ENCODE assay signal across 28 mouse cellular contexts in genomic region chr1:75635591-75635990, GRCm38 (mm10).
A peak's percentile ranks its signal among the peaks of the same experiment; 100 is the strongest.
DNase-seq lines count a peak whose midpoint lies in the region; ATAC-seq and TF ChIP-seq lines count a peak whose summit lies in the region.
"Had no signal": no experiment of that assay in that cellular context is flagged by ENCODE, and none has a peak within 500 bp of the region (broad histone marks: within the 10 kb centered on the region; RNA-seq: fewer than 3 reads in every experiment).

No protein-coding gene starts in this region.

- no peak overlapping the region for H3K4me2 ChIP-seq in forebrain, embryonic 11.5 days (ENCODE audit: low read depth, low read length, severe bottlenecking)
- no peak overlapping the region for H3K4me2 ChIP-seq in forebrain, embryonic 12.5 days
- H3K4me2 ChIP-seq in liver, embryonic 11.5 days = no peak overlapping the region
- H3K4me2 ChIP-seq: heart, embryonic 13.5 days; hindbrain, embryonic 14.5 days; limb, embryonic 13.5 days; liver, embryonic 13.5 days; midbrain, embryonic 15.5 days; neural tube, embryonic 12.5 days had no signal

- no peak overlapping the region for H3K9ac ChIP-seq in forebrain, embryonic 11.5 days (ENCODE audit: low read length)
- H3K9ac ChIP-seq in forebrain, embryonic 12.5 days = no peak overlapping the region
- no peak overlapping the region for H3K9ac ChIP-seq in liver, adult 2 months (ENCODE audit: low read depth, low read length)
- H3K9ac ChIP-seq in liver, embryonic 11.5 days (ENCODE audit: low read depth, low read length) = no peak overlapping the region
- H3K9ac ChIP-seq: forebrain, postnatal 0 days; heart, embryonic 13.5 days; hindbrain, embryonic 14.5 days; limb, embryonic 13.5 days; liver, embryonic 13.5 days; midbrain, embryonic 15.5 days; neural tube, embryonic 12.5 days had no signal

- H3K9me3 ChIP-seq in forebrain, embryonic 11.5 days (ENCODE audit: control insufficient read depth, low read length) = no peaks in the 10 kb centered on the region
- no peaks in the 10 kb centered on the region for H3K9me3 ChIP-seq in forebrain, embryonic 12.5 days
- H3K9me3 ChIP-seq in liver, embryonic 11.5 days (ENCODE audit: control insufficient read depth, low read length) = no peaks in the 10 kb centered on the region
- H3K9me3 ChIP-seq: forebrain, embryonic 10.5 days; heart, embryonic 13.5 days; limb, embryonic 13.5 days; liver, embryonic 13.5 days; midbrain, embryonic 15.5 days; neural tube, embryonic 12.5 days had no signal

- ATAC-seq in forebrain, embryonic 11.5 days (replicated peaks; ENCODE audit: low FRiP score) = no peak
- ATAC-seq in forebrain, embryonic 12.5 days (ENCODE audit: low FRiP score) = no peak
- ATAC-seq in liver, embryonic 11.5 days (replicated peaks; ENCODE audit: low FRiP score) = no peak
- ATAC-seq in erythroblast, adult 5-6 weeks (replicated peaks; ENCODE audit: low FRiP score, poor library complexity, severe bottlenecking) = no peak
- ATAC-seq: forebrain, postnatal 0 days; intestine, postnatal 0 days; lung, postnatal 0 days; midbrain, embryonic 15.5 days had no signal

- no peaks in the 10 kb centered on the region for H3K36me3 ChIP-seq in forebrain, embryonic 11.5 days (ENCODE audit: control insufficient read depth, insufficient read depth, low read length)
- H3K36me3 ChIP-seq in forebrain, embryonic 12.5 days (replicated peaks) = no peaks in the 10 kb centered on the region
- H3K36me3 ChIP-seq in liver, adult 2 months (ENCODE audit: control insufficient read depth, insufficient read depth, low read length) = no peaks in the 10 kb centered on the region
- no peaks in the 10 kb centered on the region for H3K36me3 ChIP-seq in liver, embryonic 11.5 days (ENCODE audit: control insufficient read depth, insufficient read depth, low read length)
- H3K36me3 ChIP-seq: forebrain, embryonic 10.5 days; heart, embryonic 13.5 days; limb, embryonic 13.5 days; liver, embryonic 13.5 days; midbrain, embryonic 15.5 days; neural tube, embryonic 12.5 days had no signal

- no peaks in the 10 kb centered on the region for H3K27me3 ChIP-seq in forebrain, embryonic 11.5 days (ENCODE audit: control insufficient read depth, insufficient read depth, low read length)
- H3K27me3 ChIP-seq in forebrain, embryonic 12.5 days = no peaks in the 10 kb centered on the region
- no peaks in the 10 kb centered on the region for H3K27me3 ChIP-seq in liver, adult 2 months (ENCODE audit: control insufficient read depth, insufficient read depth, low read length)
- H3K27me3 ChIP-seq in liver, embryonic 11.5 days (replicated peaks; ENCODE audit: control insufficient read depth, insufficient read depth, low read length) = no peaks in the 10 kb centered on the region
- H3K27me3 ChIP-seq: heart, embryonic 13.5 days; limb, embryonic 13.5 days; liver, embryonic 13.5 days; midbrain, embryonic 15.5 days; neural tube, embryonic 12.5 days had no signal

- peak; percentile 18 for DNase-seq in forebrain, embryonic 11.5 days (ENCODE audit: low spot score)
- peak; percentile 17 for DNase-seq in liver, adult 2 months (ENCODE audit: extremely low read depth, low read depth, low spot score)
- no peak for DNase-seq in liver, embryonic 11.5 days (ENCODE audit: low spot score)
- peak; percentile 13 for DNase-seq in adrenal gland, postnatal 10 days
- no peak for DNase-seq in layer of hippocampus, adult 2 months (ENCODE audit: low spot score in 2 of 2)
- DNase-seq: cerebellum, adult 8-10 months; cerebellum, postnatal 25 days; forebrain, postnatal 0 days; gastrocnemius, postnatal 10 days; heart, postnatal 10 days; kidney, postnatal 25 days; liver, embryonic 13.5 days; lung, adult 18-20 months; right cerebral cortex, adult 18-20 months; right cerebral cortex, postnatal 4 days; thymus, adult 18-20 months; thymus, postnatal 25 days had no signal

- H3K4me3 ChIP-seq in forebrain, embryonic 11.5 days (ENCODE audit: low read depth, low read length) = no peak overlapping the region
- H3K4me3 ChIP-seq in forebrain, embryonic 12.5 days (replicated peaks) = no peak overlapping the region
- no peak overlapping the region for H3K4me3 ChIP-seq in liver, adult 2 months (ENCODE audit: insufficient read depth, low read depth, low read length)
- H3K4me3 ChIP-seq in liver, embryonic 11.5 days (ENCODE audit: low read depth, low read length) = no peak overlapping the region
- no peak overlapping the region for H3K4me3 ChIP-seq in layer of hippocampus, adult 2 months
- H3K4me3 ChIP-seq: forebrain, embryonic 10.5 days; heart, embryonic 13.5 days; limb, embryonic 13.5 days; liver, embryonic 13.5 days; midbrain, embryonic 15.5 days; neural tube, embryonic 12.5 days had no signal

- no peaks in the 10 kb centered on the region for H3K79me2 ChIP-seq in liver, adult 2 months (ENCODE audit: control insufficient read depth, insufficient read depth, low read length)

- TF ChIP-seq CTCF in liver, adult 2 months (IDR thresholded peaks at IDR 0.05; ENCODE audit: low read depth, low read length) = no peak
- TF ChIP-seq CTCF in layer of hippocampus, adult 2 months (conservative IDR thresholded peaks at IDR 0.05) = no peak

- 89% methylated on average over 4 of the region's 4 CpGs for WGBS in forebrain, embryonic 11.5 days
- 94% methylated on average over 4 of the region's 4 CpGs for WGBS in forebrain, embryonic 12.5 days
- WGBS in liver, adult 2 months = 77% methylated on average over 4 of the region's 4 CpGs
- WGBS in liver, embryonic 11.5 days = 86% methylated on average over 4 of the region's 4 CpGs

- no peak for TF ChIP-seq POLR2A in liver, adult 2 months (IDR thresholded peaks at IDR 0.05; ENCODE audit: extremely low read depth, insufficient read depth, low read length)

- no peak overlapping the region for H3K27ac ChIP-seq in forebrain, embryonic 11.5 days (ENCODE audit: low read depth, low read length)
- H3K27ac ChIP-seq in forebrain, embryonic 12.5 days = no peak overlapping the region
- H3K27ac ChIP-seq in liver, adult 2 months (replicated peaks; ENCODE audit: insufficient read depth, low read depth, low read length) = no peak overlapping the region
- H3K27ac ChIP-seq in liver, embryonic 11.5 days (ENCODE audit: low read depth, low read length) = no peak overlapping the region
- no peak overlapping the region for H3K27ac ChIP-seq in layer of hippocampus, adult 2 months
- H3K27ac ChIP-seq: forebrain, embryonic 10.5 days; heart, embryonic 13.5 days; hindbrain, embryonic 14.5 days; limb, embryonic 13.5 days; liver, embryonic 13.5 days; midbrain, embryonic 15.5 days; neural tube, embryonic 12.5 days; stomach, postnatal 0 days had no signal

- no peaks in the 10 kb centered on the region for H3K4me1 ChIP-seq in forebrain, embryonic 11.5 days (replicated peaks; ENCODE audit: control insufficient read depth, insufficient read depth, low read length)
- H3K4me1 ChIP-seq in forebrain, embryonic 12.5 days = no peaks in the 10 kb centered on the region
- H3K4me1 ChIP-seq in liver, adult 2 months (ENCODE audit: control insufficient read depth, insufficient read depth, low read length) = no peaks in the 10 kb centered on the region
- H3K4me1 ChIP-seq in liver, embryonic 11.5 days (replicated peaks; ENCODE audit: control insufficient read depth, insufficient read depth, low read length) = no peaks in the 10 kb centered on the region
- H3K4me1 ChIP-seq: heart, embryonic 13.5 days; liver, embryonic 13.5 days; midbrain, embryonic 15.5 days; neural tube, embryonic 12.5 days had no signal

Comparison
In these comparisons a context has a peak if more than half of its experiments do, and no peak if none do; other contexts are left out.
1. DNase-seq: peak in forebrain, embryonic 11.5 days (single experiment), liver, adult 2 months (single experiment) and adrenal gland, postnatal 10 days (single experiment); none in liver, embryonic 11.5 days (single experiment) and layer of hippocampus, adult 2 months (0 of 2).